Mouse (Mus musculus) stomach, embryonic 16.5 days (tissue): ENCODE measurements around the gene A230072I06Rik. TPM values are rescaled to one million over a fixed set of nuclear protein-coding genes. Genes with fewer than 3 reads are reported as not detected.

ENCODE experiments used
- ATAC-seq: fragments of 200-750 bp; cut with Nextera tagmentation; 2 replicates; pipeline ENCODE4 v1.8.0; 2017; ENCODE audit warnings: moderate number of reproducible peaks, moderate TSS enrichment; ENCODE audit not compliant: insufficient read depth, low FRiP score
- H3K27ac ChIP-seq: fragments of 300-500 bp; sonication (generic); 2 replicates; pipeline ENCODE4 v1.5.1; 2014; ENCODE audit warnings: low read length
- H3K27me3 ChIP-seq: fragments of 300-500 bp; sonication (generic); 2 replicates; pipeline ENCODE4 v1.6.1; 2014; ENCODE audit warnings: low read length, control low read depth, mixed read lengths; ENCODE audit not compliant: control insufficient read depth, insufficient read depth
- H3K36me3 ChIP-seq: fragments of 300-500 bp; sonication (generic); 2 replicates; pipeline ENCODE4 v1.6.1; 2014; ENCODE audit warnings: low read length; ENCODE audit not compliant: control insufficient read depth, insufficient read depth
- H3K4me1 ChIP-seq: fragments of 300-500 bp; sonication (generic); 2 replicates; pipeline ENCODE4 v1.6.1; 2014; ENCODE audit warnings: low read length, control low read depth, mixed read lengths; ENCODE audit not compliant: control insufficient read depth, insufficient read depth
- H3K4me2 ChIP-seq: fragments of 300-500 bp; sonication (generic); 2 replicates; pipeline ENCODE4 v1.6.1; 2014; ENCODE audit warnings: low read depth, low read length, mixed read lengths
- H3K4me3 ChIP-seq: fragments of 300-500 bp; sonication (generic); replicated peaks from 2 replicates; pipeline ENCODE4 v1.5.1; 2014; ENCODE audit warnings: mild to moderate bottlenecking, low read length
- H3K9ac ChIP-seq: fragments of 300-500 bp; sonication (generic); 2 replicates; pipeline ENCODE4 v1.6.1; 2014; ENCODE audit warnings: low read length
- H3K9me3 ChIP-seq: fragments of 300-500 bp; sonication (generic); replicated peaks from 2 replicates; pipeline ENCODE4 v1.6.1; 2016; ENCODE audit warnings: low read length, control low read depth; ENCODE audit not compliant: control insufficient read depth
- WGBS: fragments of 180-500 bp; shearing (Covaris S2); extraction: QIAGEN DNeasy Blood & Tissue Kit; methylation state at CpG from one replicate; pipeline ENCODE4 v1.1.7; 2014; 5-methylcytosine and 5-hydroxymethylcytosine counted together
- polyA plus RNA-seq: library from polyadenylated mRNA; unstranded; fragments of >200 nt; fragmentation: Nextera tagmentation; extraction: Ambion mirVana; gene quantifications from 2 replicates; pipeline ENCODE4 v1.2.1, GENCODE M21; 2015

A230072I06Rik gene
- polyA plus RNA-seq, 1 experiment from 2014 or later: 0.09 TPM

DNA sequence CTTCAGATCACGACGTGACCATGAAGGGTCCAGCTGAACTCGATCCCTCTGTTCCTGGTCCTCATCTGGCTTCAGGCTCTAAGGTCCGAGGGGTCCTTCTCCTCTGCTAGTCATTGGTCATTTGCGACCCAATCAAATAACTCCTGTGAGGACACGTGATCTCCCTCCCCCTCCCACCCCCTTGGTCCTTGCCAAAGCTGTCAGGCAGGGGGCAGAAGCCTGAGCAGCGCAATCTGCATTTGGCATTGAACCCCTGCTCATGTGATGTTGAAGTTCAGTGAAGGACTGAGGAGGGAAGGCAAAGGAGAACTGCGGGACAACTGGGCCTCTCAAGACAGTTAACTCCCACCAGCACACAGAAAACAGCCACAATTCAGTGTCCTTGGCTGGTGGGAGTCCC lies 51.4 kb downstream of the A230072I06Rik start:
- 34% methylated on average over 8 of the region's 8 CpGs for WGBS
- no peak overlapping the region for H3K4me3 ChIP-seq
- H3K27ac ChIP-seq: no peak overlapping the region
- H3K4me2 ChIP-seq: no peak overlapping the region
- no peak for ATAC-seq
- H3K4me1 ChIP-seq: peaks cover 2% of the 10 kb centered on the region; the same call in 1 of the 2 replicates
- no peaks in the 10 kb centered on the region for H3K36me3 ChIP-seq
- H3K9ac ChIP-seq: no peak overlapping the region
- no peaks in the 10 kb centered on the region for H3K9me3 ChIP-seq
- no peaks in the 10 kb centered on the region for H3K27me3 ChIP-seq

Other genes with a start within 250 kb of the A230072I06Rik start
- not detected in 2 replicates for gene Sox1, start 116.5 kb downstream of the A230072I06Rik start, polyA plus RNA-seq